Mouse (Mus musculus) kidney, postnatal 36 days (tissue): ENCODE measurements around the gene Hist1h4b.
"Not testable (repeated sequence)": the region's sequence is repeated elsewhere in the genome, so short reads cannot be mapped to it uniquely, and the experiment has no call there.

Experiments used
- DNase-seq, 2 experiments: peaks; one replicate each; pipeline ENCODE4 v3.0.0; 2021 to 2022; ENCODE audit warnings: mixed read lengths in 2 of 2

Hist1h4b gene

DNA sequence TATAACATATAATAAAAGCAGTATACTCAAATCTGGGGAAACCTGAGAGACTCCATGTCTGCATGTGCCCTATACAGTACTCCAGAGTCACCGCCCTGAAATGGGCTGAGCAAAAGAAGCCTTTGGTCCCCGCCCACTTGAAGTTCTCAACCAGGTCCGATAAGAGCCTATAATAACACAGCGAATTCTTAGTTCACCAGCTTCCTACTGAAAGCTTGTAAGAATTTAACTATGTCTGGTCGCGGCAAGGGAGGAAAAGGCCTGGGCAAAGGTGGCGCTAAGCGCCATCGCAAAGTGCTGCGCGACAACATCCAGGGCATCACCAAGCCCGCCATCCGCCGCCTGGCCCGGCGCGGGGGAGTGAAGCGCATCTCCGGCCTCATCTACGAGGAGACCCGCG, at the start of gene Hist1h4b:
Hist1h4b (plus strand) TSS at position 224 of the 400 bp plus-strand sequence.
- peak; percentile 92 to 94 for DNase-seq

DNA sequence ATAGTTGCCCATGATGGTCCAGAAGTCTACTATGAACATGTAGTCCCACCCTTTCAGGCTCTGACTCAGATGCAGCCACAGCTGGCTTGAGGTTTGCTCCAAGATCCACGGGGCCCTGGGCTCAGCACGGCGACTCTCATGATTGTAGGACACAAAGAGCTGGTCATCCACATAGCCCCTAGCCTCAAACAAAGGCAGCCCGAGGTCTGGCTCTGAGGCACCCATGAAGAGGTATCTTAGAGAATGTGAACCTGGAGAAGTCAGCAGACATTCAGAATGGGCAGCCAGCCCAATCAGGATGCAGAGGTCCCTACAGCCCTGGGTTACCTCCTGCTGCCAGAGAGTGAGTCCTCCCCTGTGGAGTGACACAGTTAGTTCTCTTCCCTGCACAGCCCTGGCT, 48.8 kb upstream of the Hist1h4b start:
- no peak for DNase-seq

DNA sequence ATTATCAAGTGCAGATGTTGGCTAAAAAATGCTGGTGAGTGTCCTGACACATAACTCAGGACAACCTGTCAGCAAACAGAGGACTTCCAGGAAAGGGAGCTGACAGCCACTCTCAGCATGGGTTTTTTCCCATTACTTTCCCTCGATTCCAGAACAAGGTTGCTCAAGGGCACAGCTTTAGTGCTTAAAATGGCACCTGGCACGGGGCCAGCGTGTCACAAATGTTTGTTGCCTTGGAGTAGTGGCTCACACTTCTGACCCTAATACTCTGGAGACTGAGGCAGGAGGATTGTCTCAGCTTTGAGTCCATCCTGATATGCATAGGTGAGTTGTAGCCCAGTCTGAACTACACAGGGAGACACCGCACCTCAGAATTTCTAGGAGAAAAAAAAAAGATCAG, 48.2 kb upstream of the Hist1h4b start:
- DNase-seq: peak in 1 of 2 experiments; percentile 37

DNA sequence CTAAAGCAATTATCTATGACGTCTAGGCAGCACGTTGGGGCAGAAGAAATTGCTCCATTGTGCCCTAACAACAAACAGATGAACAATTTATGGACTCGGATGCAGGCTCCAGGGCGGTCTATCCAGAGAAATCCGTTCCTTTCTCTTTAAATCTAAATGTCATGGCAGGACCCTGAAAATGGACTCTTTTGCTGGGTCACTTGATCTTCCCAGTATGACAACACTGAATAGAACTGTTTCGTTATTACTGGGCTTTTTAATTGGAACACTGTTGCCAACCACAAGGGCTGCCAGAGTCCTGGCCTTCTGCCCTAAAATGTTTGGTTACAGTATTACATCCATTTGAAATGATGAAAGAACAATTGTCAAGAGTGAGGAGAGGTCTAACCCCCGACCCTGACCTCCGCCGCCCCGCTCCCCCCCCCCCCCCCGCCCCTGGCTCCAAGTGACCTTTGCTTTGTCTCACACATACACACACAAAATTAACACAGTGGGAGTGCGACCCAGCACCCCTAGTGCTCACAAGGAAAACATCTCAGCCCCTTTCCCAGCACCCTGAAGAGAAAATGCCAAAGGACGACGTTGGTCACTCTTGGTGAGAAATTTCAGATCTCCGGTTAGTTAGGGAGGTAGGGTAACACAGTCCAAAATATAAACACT, 47.0 kb upstream of the Hist1h4b start:
- DNase-seq: no peak

DNA sequence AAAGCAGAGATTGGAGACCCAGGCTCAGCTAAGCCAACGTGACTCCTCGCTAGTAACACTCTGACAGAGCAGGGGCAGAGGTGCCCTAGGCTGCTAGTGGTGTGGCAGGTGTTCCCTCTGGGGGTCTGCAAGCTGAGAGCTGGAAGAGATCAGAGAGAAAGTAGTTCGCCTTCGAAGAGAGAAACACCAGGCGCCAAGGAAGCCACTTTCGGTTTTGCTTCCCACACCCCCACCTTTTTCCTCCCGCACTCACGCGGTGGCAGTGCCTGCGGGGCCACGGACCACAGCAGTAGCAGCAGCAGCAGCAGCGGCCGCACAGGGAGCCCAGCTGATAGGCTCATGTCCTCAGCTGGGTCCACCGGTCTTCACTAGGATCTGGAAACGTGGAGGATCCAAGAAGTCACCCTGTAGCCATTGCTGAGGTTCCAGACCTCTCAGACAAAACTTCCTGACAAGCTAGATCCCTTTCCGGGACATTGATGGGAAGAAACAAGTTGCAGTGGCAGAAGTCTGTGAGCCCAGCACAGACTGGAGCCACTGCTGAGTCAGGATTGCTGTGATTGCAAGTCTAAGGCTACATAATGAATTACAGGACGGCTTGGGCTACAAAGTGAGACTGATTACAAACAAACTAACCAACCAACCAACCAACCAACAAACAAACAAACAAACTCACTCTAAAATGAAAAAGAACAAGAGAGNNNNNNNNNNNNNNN, 46.3 kb upstream of the Hist1h4b start, which contains the start of gene Hfe:
Hfe (minus strand) TSS at position 481 of the 716 bp plus-strand sequence.
- DNase-seq: peak; percentile 53 to 76

DNA sequence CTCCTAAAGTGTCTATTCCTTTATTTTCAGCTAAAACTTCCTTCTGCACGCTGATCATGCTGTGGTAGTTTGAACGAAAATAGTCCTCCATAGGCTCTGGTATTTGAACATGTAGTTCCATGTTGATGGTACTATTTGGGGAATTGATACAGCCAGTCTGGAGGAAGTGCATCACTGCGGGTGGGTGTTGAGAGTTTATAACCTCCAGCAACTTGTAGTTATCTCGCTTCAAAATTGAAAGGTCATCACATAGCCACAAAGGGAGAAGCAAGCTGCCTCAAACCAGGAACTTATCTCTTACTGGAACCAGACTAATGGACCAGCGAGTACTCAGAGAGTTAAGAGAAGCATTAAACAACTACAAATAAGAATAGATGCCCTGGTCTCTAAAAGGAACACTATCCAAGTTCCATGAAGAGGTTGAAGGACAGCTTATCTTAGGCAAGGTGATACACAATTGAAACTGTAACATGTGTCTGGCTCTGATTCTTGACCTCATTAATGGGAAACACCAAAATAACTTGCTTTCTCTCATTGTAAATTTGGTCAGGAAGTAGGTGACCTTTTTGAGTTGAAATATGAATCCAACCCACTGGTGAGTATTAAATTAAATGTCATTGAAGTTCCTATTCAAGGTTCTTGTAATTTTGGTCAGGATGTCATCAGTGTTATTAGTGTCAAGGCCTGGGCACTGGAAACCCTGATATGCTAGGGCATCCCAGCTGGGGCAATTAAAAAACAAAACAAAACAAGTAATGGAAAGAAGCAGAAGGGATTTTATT, 40.4 kb upstream of the Hist1h4b start:
- no peak for DNase-seq

DNA sequence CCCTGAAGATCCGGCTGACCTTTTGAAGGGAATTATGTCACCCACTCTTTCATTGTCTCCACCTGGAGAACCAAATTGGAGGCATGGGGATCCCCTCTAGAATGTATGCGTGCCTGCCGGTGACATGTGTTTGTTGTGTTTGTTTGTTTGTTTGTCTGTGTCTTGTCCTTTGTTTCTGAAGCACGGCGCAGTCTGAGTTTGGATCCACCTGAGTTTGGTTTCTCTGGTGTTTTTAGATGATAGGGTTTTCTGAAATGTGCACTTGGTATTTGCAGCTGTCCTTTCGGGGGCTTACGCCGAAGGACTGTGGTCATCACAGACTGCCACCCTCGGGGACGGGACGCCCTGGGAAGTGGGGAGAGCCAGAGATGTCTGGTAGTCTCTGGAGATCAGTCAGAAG, 39.6 kb upstream of the Hist1h4b start:
- DNase-seq: no peak

DNA sequence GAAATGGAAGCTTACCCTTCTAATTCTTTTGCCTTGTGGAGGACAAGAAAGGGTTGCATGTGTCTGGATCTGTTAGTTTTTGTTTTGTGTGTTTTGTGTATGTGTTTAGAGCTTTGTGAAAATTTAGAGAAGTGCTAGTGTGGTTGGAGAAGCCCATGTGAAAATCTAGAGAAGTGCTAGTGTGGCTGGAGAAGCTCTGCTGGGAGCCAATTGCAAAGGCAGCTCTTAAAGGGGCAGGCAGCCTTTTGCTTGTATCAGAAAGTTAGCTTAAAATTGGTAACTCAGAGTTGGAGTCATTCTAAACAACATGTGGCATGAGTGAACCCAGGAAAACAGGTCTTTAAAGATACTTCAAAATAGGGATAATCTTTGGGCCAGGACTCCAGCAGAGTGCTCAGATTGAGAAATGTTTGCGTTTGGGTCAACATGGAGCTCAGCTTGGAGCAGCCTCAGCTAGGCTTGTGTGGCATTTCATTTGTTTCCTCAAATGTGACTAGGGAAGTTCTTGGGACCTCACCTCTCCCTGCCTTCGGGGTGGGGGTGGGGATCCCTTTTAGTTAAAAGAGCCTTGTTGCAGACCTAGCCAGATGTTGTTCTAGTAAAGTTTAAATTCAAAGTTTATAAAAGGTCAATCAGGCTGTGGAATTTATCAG, 39.1 kb upstream of the Hist1h4b start:
- DNase-seq: not testable (repeated sequence)

DNA sequence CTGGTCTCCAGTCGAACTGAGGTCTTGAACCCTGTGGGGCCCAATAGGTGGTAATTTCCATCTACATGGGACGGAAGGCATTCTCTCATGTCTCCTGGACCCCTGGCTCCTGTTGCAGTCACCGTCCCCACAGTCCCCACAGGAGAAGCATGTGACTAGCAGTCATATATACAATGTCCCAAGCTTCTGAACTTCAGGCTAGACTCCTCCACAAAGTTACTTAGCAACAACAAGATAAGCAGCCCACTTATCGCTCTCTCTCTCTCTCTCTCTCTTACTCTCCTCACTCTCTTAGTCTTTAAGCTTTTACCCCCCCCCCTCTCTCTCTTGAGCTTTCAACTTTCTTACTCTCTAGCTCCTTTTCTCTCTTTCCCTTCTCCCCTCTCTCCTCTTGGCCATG, 32.6 kb upstream of the Hist1h4b start:
- no peak for DNase-seq

DNA sequence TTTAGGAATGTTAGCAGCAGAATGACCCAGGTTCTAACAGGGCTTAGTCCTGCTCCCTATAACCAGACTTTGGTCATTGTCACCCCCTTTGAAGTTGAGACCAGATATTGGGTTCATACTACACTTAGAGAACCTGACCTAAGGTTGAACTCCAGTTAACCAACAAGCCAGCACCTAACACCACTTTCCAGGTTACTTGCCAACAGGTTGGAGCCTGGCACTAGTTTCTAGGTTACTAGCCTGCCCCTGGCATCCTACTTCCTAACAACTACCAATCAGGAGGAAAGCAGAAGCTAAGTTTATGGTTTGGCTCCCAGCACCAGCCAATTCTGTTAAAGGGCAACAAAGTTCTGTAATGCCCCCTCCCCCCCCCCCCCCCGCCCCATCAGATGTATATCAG, 31.6 kb upstream of the Hist1h4b start:
- no peak for DNase-seq

DNA sequence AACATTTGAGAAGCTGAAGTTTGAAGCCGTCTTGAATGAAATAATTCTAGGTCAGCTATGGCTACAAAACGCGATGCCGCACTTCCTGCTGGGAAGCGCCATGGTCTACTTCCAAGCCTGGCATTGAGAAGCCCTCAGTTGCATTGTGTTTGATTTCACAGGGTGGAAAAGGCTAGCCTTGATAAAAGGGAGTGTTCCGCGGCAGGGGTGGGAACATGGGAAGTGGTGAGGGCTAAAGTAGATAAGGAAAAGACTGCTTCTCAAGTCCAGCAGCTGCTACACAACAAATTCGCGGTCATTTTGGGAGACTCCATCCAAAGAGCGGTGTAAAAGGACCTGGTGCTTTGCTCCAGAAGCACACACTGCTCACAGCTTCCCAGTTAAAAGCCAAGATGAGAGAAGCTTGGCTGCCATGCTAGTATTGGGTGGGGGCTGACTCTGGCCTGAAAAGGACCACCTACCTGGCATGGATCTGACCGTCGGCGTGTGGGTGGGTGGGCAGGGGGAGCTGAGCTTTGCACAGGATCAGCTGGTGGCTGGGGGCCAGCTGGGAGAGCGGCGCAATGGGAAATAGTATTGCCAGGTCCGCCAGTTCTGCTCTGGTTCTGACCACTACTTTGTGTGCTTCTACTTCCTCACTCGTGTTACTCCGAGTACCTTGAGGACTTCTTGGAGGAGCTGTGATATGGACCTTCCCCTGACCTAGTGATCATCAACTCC, 28.2 kb upstream of the Hist1h4b start:
- no peak for DNase-seq

DNA sequence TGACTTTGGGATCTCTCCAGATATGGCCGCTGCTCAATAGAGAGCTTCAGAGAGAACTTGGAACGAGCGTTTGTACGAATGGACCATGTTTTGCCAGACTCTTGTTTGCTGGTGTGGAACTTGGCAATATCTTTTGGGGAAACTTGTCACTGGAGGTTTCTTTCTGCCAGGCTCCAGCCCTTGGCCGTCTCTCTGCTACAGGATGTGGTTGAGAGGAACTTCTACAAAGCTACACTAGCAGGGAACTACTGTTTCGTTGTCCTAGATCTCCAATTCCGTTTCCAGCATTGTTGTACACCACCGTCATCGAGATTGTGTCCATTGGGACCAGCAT, 27.7 kb upstream of the Hist1h4b start:
- DNase-seq: no peak

DNA sequence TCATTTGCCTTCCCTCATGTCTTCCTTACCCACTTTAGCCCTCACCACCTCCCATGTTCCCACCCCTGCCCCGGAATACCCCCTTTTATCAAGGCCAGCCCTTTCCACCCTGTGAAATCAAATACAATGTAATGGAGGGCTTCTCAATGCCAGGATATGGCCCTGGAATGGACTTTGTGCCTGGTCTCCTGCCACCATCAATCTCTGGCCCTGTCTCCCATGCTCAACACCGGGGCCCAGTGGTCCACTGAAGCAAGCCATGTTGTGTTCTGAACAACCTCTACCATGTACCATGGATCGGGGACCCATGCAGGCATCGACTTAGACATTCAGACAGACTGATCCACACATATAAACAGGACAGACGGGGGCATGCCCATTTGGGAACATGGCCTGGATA, 27.1 kb upstream of the Hist1h4b start:
- DNase-seq: no peak

DNA sequence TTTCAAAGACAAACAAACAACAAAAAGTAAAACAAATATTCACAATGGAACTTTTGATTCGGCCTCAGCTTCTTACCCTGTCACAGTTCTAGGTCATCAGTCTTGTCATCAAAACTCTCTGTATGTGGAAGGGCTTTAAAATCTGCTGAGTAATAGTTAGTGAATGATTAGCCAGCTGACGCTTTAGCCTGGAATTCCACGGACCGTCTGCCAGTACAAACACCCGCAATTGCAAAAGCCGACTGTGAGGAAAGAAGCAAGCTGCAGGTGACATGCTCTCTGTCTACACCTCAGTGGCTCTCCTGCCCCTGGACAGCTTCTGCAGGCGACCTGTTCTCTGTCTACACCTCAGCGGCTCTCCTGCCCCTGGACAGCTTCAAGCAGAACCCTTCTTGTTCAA, 26.3 kb upstream of the Hist1h4b start:
- peak; percentile 70 to 89 for DNase-seq

DNA sequence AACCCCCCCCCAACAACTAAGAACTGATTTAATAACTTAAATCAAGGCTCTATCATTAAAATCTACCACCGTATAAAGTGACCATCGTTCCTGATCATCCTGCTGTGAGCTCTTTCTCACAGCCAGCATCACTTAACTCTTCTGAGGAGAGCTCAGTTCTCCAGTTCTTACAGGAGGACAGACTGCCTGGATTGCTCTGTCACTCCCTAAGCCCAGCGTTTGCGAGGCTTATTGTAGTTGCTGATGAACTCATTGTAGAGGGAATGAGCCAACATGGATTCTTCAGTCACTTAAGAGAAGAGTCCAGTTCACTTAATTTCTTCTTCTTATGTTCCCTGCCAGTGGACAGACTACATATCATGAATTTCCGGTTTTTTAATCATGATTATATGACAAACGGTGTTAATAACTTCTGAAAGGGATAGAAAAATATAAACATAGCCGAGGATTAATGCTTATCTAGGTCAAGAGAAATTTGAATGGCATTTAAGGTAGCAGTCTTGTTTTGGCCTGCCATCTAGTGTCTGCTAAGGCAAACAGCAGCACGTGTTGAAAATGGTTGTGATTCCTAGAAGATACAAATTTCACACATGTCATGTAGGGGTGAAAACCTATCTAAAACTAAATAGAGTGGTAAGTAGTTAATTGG, 24.5 kb upstream of the Hist1h4b start:
- peak; percentile 46 to 48 for DNase-seq

DNA sequence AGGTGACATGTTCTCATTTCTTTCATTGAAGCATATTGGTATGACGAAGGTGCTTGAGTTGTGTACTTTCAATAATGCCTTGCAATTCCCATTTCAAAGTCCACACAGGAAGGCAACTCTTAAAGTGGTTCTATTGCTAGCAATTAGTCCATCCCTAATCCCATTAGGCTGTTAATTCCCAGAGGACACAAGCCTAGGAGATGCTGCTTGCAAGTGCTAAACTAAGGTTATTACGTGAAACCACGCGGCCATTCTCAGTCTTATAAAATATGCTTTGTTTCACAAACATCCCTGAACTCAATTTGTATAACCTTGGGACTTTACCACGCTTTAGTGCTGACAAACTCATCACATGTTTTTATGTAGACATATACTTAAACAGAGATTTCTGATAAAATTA, 19.7 kb upstream of the Hist1h4b start:
- DNase-seq: no peak

DNA sequence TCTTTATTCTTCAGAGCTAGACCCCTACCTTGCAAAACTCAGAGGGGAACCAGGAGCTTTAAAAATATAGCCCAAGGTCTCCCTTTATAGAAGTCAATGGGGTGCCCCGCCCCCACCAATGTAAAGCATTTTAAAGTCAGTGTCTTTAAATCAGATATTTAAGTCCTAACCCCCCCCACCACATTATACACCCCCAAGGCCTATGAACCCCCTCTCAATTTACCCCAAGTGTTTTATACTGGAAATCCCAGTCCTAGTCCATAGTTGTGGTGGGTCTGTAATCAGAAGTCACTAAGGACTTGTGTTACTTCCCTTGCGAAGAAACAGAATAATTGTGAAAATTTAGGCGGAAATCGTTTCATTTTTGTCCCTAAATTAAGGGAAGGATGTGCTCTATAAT, 18.8 kb upstream of the Hist1h4b start:
- peak in 1 of 2 experiments; percentile 49 for DNase-seq

DNA sequence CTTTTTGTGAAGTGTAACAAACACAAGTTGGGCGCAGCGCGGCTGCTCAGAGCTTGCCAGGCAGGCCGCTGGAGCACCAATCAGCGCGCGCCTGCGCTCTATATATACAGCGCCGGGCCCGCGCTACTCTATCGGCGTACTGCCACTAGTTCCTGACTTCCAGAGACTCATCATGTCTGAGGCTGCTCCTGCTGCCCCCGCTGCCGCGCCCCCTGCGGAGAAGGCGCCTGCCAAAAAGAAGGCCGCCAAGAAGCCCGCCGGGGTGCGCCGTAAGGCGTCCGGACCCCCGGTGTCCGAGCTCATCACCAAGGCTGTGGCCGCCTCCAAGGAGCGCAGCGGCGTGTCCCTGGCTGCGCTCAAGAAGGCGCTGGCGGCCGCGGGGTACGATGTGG, 18.1 kb upstream of the Hist1h4b start, which contains the start of gene Hist1h1c:
Hist1h1c (plus strand) TSS at position 132 of the 392 bp plus-strand sequence.
- DNase-seq: peak; percentile 91 to 92

DNA sequence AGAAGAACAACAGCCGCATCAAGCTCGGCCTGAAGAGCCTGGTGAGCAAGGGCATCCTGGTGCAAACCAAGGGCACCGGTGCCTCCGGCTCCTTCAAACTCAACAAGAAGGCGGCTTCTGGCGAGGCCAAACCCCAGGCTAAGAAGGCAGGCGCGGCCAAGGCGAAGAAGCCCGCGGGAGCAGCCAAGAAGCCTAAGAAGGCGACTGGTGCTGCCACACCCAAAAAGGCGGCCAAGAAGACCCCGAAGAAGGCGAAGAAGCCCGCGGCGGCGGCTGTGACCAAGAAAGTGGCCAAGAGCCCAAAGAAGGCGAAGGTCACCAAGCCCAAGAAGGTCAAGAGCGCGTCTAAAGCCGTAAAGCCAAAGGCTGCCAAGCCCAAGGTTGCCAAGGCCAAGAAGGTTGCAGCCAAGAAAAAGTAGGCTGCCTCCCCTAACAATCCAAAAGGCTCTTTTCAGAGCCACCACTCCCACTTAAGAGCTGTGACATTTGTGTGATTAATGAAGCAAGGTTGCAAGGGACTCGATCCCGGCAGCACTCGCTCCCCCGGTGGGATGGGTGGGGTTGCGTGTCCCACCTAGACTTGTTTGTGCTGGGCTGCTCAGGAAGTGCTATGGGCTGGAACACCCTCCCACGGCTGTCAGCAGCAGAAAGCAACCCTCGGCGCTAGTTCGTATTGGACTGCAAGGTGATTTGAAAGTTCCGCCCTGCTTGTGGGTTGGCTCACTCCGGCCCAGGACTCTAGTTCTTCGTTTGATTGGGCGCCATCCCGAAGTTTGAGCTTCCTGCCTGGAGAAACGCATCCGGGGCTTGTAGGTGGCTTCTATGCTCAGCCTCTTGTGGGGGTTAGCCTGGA, 17.5 kb upstream of the Hist1h4b start:
- peak; percentile 94 to 98 for DNase-seq

DNA sequence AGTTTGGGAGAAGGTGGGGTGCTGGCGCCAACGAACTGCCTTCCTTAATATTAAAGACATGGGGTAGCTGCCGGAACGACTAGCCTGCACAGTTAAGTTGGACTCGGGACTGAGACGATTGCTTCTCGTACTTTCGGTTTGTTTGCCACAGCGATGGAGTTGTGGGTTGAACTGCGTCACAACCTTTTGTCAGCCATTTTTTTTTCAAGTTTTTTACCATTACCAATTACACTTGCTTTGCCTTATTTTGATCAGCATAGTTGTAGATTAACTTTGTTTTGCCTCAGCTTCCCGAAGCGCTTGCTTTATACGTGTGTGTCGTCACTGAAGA, 16.9 kb upstream of the Hist1h4b start:
- DNase-seq: no peak

DNA sequence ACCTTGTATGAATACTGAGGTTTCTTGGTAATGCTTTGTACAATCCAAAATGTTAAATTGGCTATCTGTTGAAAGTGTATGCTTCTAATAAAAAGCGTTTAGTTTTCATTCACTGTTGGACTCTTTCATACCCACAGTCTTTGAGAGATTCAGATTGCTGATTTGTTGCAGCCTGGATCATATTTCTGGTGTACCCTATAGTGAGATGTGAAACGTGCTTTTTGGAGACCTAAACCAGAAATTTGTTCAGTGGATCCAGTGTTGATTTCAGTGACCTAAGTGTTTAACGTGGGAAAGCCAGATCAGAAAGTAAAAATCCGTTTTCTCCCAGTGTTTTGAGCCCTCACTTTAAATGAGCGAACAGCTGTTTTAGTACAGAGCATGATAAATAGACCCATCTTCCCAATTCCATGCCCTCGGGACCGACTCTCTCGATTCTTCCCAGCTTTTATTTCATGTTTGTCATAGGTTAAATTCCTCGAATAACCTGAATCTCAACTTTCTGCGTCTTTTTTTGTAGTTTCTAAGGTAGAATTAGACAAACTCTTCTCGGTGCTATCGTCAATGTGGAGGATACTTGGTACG, 16.5 kb upstream of the Hist1h4b start:
- no peak for DNase-seq
